Mouse (Mus musculus): ENCODE results near the gene Ube2g2. TPM values are rescaled to one million over a fixed set of nuclear protein-coding genes. Genes with fewer than 3 reads are reported as not detected.

Ube2g2 gene
- polyA plus RNA-seq, 1 experiment from 2014 or later = 40.5 TPM

GRCm38 (mm10) chr10:77586637-77587036 is 35.4 kb upstream of the Ube2g2 start:
- H3K4me2 ChIP-seq (replicated peaks; ENCODE audit: low read depth, low read length) = no peak overlapping the region
- no peaks in the 10 kb centered on the region for H3K9me3 ChIP-seq (ENCODE audit: control insufficient read depth, low read length)
- no peak overlapping the region for H3K9ac ChIP-seq (ENCODE audit: low read depth, low read length)
- no peak for ATAC-seq (ENCODE audit: low FRiP score)
- H3K4me3 ChIP-seq (ENCODE audit: low read depth, low read length) = no peak overlapping the region
- DNase-seq (ENCODE audit: low spot score) = no peak
- 0 out of 2 replicates have a peak, but pooled peaks cover 2% of the 10 kb centered on the region for H3K4me1 ChIP-seq (replicated peaks; ENCODE audit: control insufficient read depth, insufficient read depth, low read length)
- no peaks in the 10 kb centered on the region for H3K36me3 ChIP-seq (ENCODE audit: control insufficient read depth, insufficient read depth, low read length)
- H3K27ac ChIP-seq (ENCODE audit: low read depth, low read length) = no peak overlapping the region
- H3K27me3 ChIP-seq (ENCODE audit: control insufficient read depth, insufficient read depth, low read length) = no peaks in the 10 kb centered on the region
- WGBS = 86% methylated on average over 3 of the region's 3 CpGs

- no peak overlapping the region for H3K4me2 ChIP-seq (replicated peaks; ENCODE audit: low read depth, low read length)
- H3K4me1 ChIP-seq (replicated peaks; ENCODE audit: control insufficient read depth, insufficient read depth, low read length) = 0 out of 2 replicates have a peak, but pooled peaks cover 1% of the 10 kb centered on the region
- no peaks in the 10 kb centered on the region for H3K36me3 ChIP-seq (ENCODE audit: control insufficient read depth, insufficient read depth, low read length)
- 86% methylated on average over 6 of the region's 6 CpGs for WGBS
- DNase-seq (ENCODE audit: low spot score) (no peak), ATAC-seq (ENCODE audit: low FRiP score) (no peak)
- no peak overlapping the region for H3K4me3 ChIP-seq (ENCODE audit: low read depth, low read length)
- H3K9me3 ChIP-seq (ENCODE audit: control insufficient read depth, low read length) = no peaks in the 10 kb centered on the region
- H3K27me3 ChIP-seq (ENCODE audit: control insufficient read depth, insufficient read depth, low read length) = no peaks in the 10 kb centered on the region
- no peak overlapping the region for H3K27ac ChIP-seq (ENCODE audit: low read depth, low read length)
- no peak overlapping the region for H3K9ac ChIP-seq (ENCODE audit: low read depth, low read length)
Observed at GRCm38 (mm10) chr10:77587091-77587775, 34.8 kb upstream of the Ube2g2 start.

- DNase-seq (ENCODE audit: low spot score) (no peak), ATAC-seq (ENCODE audit: low FRiP score) (no peak)
- Histone ChIP-seq H3K9ac (ENCODE audit: low read depth, low read length) (no peak overlapping the region), H3K4me2 (replicated peaks; ENCODE audit: low read depth, low read length) (no peak overlapping the region), H3K27ac (ENCODE audit: low read depth, low read length) (no peak overlapping the region), H3K27me3 (ENCODE audit: control insufficient read depth, insufficient read depth, low read length) (no peaks in the 10 kb centered on the region), H3K4me1 (replicated peaks; ENCODE audit: control insufficient read depth, insufficient read depth, low read length) (no peaks in the 10 kb centered on the region), H3K9me3 (ENCODE audit: control insufficient read depth, low read length) (no peaks in the 10 kb centered on the region), H3K4me3 (ENCODE audit: low read depth, low read length) (no peak overlapping the region), H3K36me3 (ENCODE audit: control insufficient read depth, insufficient read depth, low read length) (no peaks in the 10 kb centered on the region)
- 93% methylated on average over 2 of the region's 2 CpGs for WGBS
Observed at GRCm38 (mm10) chr10:77588036-77588435, 34.0 kb upstream of the Ube2g2 start.

GRCm38 (mm10) chr10:77589117-77589516 is 33.0 kb upstream of the Ube2g2 start:
- Histone ChIP-seq H3K9me3 (ENCODE audit: control insufficient read depth, low read length) (no peaks in the 10 kb centered on the region), H3K9ac (ENCODE audit: low read depth, low read length) (no peak overlapping the region), H3K27me3 (ENCODE audit: control insufficient read depth, insufficient read depth, low read length) (no peaks in the 10 kb centered on the region), H3K36me3 (ENCODE audit: control insufficient read depth, insufficient read depth, low read length) (peaks cover 7% of the 10 kb centered on the region; the same call in 1 of the 2 replicates), H3K27ac (ENCODE audit: low read depth, low read length) (no peak overlapping the region), H3K4me2 (replicated peaks; ENCODE audit: low read depth, low read length) (no peak overlapping the region), H3K4me1 (replicated peaks; ENCODE audit: control insufficient read depth, insufficient read depth, low read length) (no peaks in the 10 kb centered on the region), H3K4me3 (ENCODE audit: low read depth, low read length) (no peak overlapping the region)
- ATAC-seq (ENCODE audit: low FRiP score) = no peak
- DNase-seq (ENCODE audit: low spot score) = no peak
- WGBS = 83% methylated on average over 7 of the region's 7 CpGs

GRCm38 (mm10) chr10:77589749-77590148 is 32.3 kb upstream of the Ube2g2 start:
- DNase-seq (ENCODE audit: low spot score) (no peak), ATAC-seq (ENCODE audit: low FRiP score) (no peak)
- no peaks in the 10 kb centered on the region for H3K9me3 ChIP-seq (ENCODE audit: control insufficient read depth, low read length)
- H3K9ac ChIP-seq (ENCODE audit: low read depth, low read length) = no peak overlapping the region
- peaks cover 8% of the 10 kb centered on the region; the same call in 1 of the 2 replicates for H3K36me3 ChIP-seq (ENCODE audit: control insufficient read depth, insufficient read depth, low read length)
- H3K4me1 ChIP-seq (replicated peaks; ENCODE audit: control insufficient read depth, insufficient read depth, low read length) = no peaks in the 10 kb centered on the region
- no peaks in the 10 kb centered on the region for H3K27me3 ChIP-seq (ENCODE audit: control insufficient read depth, insufficient read depth, low read length)
- no peak overlapping the region for H3K4me3 ChIP-seq (ENCODE audit: low read depth, low read length)
- H3K4me2 ChIP-seq (replicated peaks; ENCODE audit: low read depth, low read length) = no peak overlapping the region
- 91% methylated on average over 8 of the region's 8 CpGs for WGBS
- H3K27ac ChIP-seq (ENCODE audit: low read depth, low read length) = no peak overlapping the region

- no peak overlapping the region for H3K4me3 ChIP-seq (ENCODE audit: low read depth, low read length)
- no peak overlapping the region for H3K9ac ChIP-seq (ENCODE audit: low read depth, low read length)
- no peaks in the 10 kb centered on the region for H3K27me3 ChIP-seq (ENCODE audit: control insufficient read depth, insufficient read depth, low read length)
- no peak overlapping the region for H3K27ac ChIP-seq (ENCODE audit: low read depth, low read length)
- H3K4me1 ChIP-seq (replicated peaks; ENCODE audit: control insufficient read depth, insufficient read depth, low read length) = no peaks in the 10 kb centered on the region
- H3K36me3 ChIP-seq (ENCODE audit: control insufficient read depth, insufficient read depth, low read length) = peaks cover 10% of the 10 kb centered on the region; the same call in 1 of the 2 replicates
- H3K9me3 ChIP-seq (ENCODE audit: control insufficient read depth, low read length) = no peaks in the 10 kb centered on the region
- no peak; the same call in 1 of the 2 replicates for ATAC-seq (ENCODE audit: low FRiP score)
- no peak overlapping the region for H3K4me2 ChIP-seq (replicated peaks; ENCODE audit: low read depth, low read length)
- 51% methylated on average over 6 of the region's 6 CpGs for WGBS
- DNase-seq (ENCODE audit: low spot score) = peak; percentile 59
Observed at GRCm38 (mm10) chr10:77590812-77591211, 31.3 kb upstream of the Ube2g2 start.

- Histone ChIP-seq H3K4me1 (replicated peaks; ENCODE audit: control insufficient read depth, insufficient read depth, low read length) (no peaks in the 10 kb centered on the region), H3K4me3 (ENCODE audit: low read depth, low read length) (no peak overlapping the region), H3K36me3 (ENCODE audit: control insufficient read depth, insufficient read depth, low read length) (peaks cover 10% of the 10 kb centered on the region; the same call in 1 of the 2 replicates), H3K27ac (ENCODE audit: low read depth, low read length) (no peak overlapping the region), H3K27me3 (ENCODE audit: control insufficient read depth, insufficient read depth, low read length) (no peaks in the 10 kb centered on the region), H3K4me2 (replicated peaks; ENCODE audit: low read depth, low read length) (no peak overlapping the region), H3K9ac (ENCODE audit: low read depth, low read length) (no peak overlapping the region), H3K9me3 (ENCODE audit: control insufficient read depth, low read length) (no peaks in the 10 kb centered on the region)
- no peak for DNase-seq (ENCODE audit: low spot score)
- 84% methylated on average over 6 of the region's 6 CpGs for WGBS
- no peak for ATAC-seq (ENCODE audit: low FRiP score)
Observed at GRCm38 (mm10) chr10:77591546-77591945, 30.5 kb upstream of the Ube2g2 start.

GRCm38 (mm10) chr10:77596060-77596459 is 26.0 kb upstream of the Ube2g2 start:
- H3K27me3 ChIP-seq (ENCODE audit: control insufficient read depth, insufficient read depth, low read length) = no peaks in the 10 kb centered on the region
- no peak overlapping the region for H3K27ac ChIP-seq (ENCODE audit: low read depth, low read length)
- no peak overlapping the region for H3K4me2 ChIP-seq (replicated peaks; ENCODE audit: low read depth, low read length)
- H3K4me3 ChIP-seq (ENCODE audit: low read depth, low read length) = no peak overlapping the region
- no peak for DNase-seq (ENCODE audit: low spot score)
- no peaks in the 10 kb centered on the region for H3K4me1 ChIP-seq (replicated peaks; ENCODE audit: control insufficient read depth, insufficient read depth, low read length)
- no peak overlapping the region for H3K9ac ChIP-seq (ENCODE audit: low read depth, low read length)
- H3K9me3 ChIP-seq (ENCODE audit: control insufficient read depth, low read length) = no peaks in the 10 kb centered on the region
- H3K36me3 ChIP-seq (ENCODE audit: control insufficient read depth, insufficient read depth, low read length) = peaks cover 15% of the 10 kb centered on the region; the same call in 1 of the 2 replicates
- 95% methylated on average over 2 of the region's 2 CpGs for WGBS
- ATAC-seq (ENCODE audit: low FRiP score) = no peak

- no peak overlapping the region for H3K4me3 ChIP-seq (ENCODE audit: low read depth, low read length)
- H3K27ac ChIP-seq (ENCODE audit: low read depth, low read length) = no peak overlapping the region
- no peak for DNase-seq (ENCODE audit: low spot score)
- H3K4me1 ChIP-seq (replicated peaks; ENCODE audit: control insufficient read depth, insufficient read depth, low read length) = peaks cover 4% of the 10 kb centered on the region; the same call in 1 of the 2 replicates
- no peak overlapping the region for H3K9ac ChIP-seq (ENCODE audit: low read depth, low read length)
- H3K27me3 ChIP-seq (ENCODE audit: control insufficient read depth, insufficient read depth, low read length) = no peaks in the 10 kb centered on the region
- H3K4me2 ChIP-seq (replicated peaks; ENCODE audit: low read depth, low read length) = no peak overlapping the region
- 58% methylated on average over 4 of the region's 4 CpGs for WGBS
- H3K36me3 ChIP-seq (ENCODE audit: control insufficient read depth, insufficient read depth, low read length) = no peaks in the 10 kb centered on the region
- no peaks in the 10 kb centered on the region for H3K9me3 ChIP-seq (ENCODE audit: control insufficient read depth, low read length)
- no peak for ATAC-seq (ENCODE audit: low FRiP score)
Observed at GRCm38 (mm10) chr10:77603021-77603420, 19.1 kb upstream of the Ube2g2 start.
